Mouse (Mus musculus) heart, embryonic 11.5 days (tissue): ENCODE measurements around the gene Entpd5. TPM values are rescaled to one million over a fixed set of nuclear protein-coding genes. Genes with fewer than 3 reads are reported as not detected.
A peak's percentile ranks its signal among the peaks of the same experiment; 100 is the strongest.

Experiments
- ATAC-seq: fragments of 200-750 bp; cut with Nextera tagmentation; replicated peaks from 2 replicates; pipeline ENCODE4 v1.8.0; 2017; ENCODE audit warnings: moderate library complexity; ENCODE audit not compliant: insufficient number of reproducible peaks, low FRiP score, low TSS enrichment
- H3K27ac ChIP-seq: fragments of 300-500 bp; sonication (generic); 2 replicates; pipeline ENCODE4 v1.5.1; 2014; ENCODE audit warnings: mild to moderate bottlenecking, low read depth, low read length
- H3K27me3 ChIP-seq: fragments of 300-500 bp; sonication (generic); 2 replicates; pipeline ENCODE4 v1.6.1; 2014; ENCODE audit warnings: mild to moderate bottlenecking, low read length, mixed read lengths; ENCODE audit not compliant: control insufficient read depth, insufficient read depth
- H3K36me3 ChIP-seq: fragments of 300-500 bp; sonication (generic); 2 replicates; pipeline ENCODE4 v1.6.1; 2014; ENCODE audit warnings: mild to moderate bottlenecking, low read length, moderate library complexity, mixed read lengths; ENCODE audit not compliant: control insufficient read depth, insufficient read depth
- H3K4me1 ChIP-seq: fragments of 300-500 bp; sonication (generic); 2 replicates; pipeline ENCODE4 v1.6.1; 2014; ENCODE audit warnings: low read length; ENCODE audit not compliant: control insufficient read depth, insufficient read depth
- H3K4me2 ChIP-seq: fragments of 300-500 bp; sonication (generic); 2 replicates; pipeline ENCODE4 v1.6.1; 2014; ENCODE audit warnings: mild to moderate bottlenecking, moderate library complexity
- H3K4me3 ChIP-seq: fragments of 300-500 bp; sonication (generic); 2 replicates; pipeline ENCODE4 v1.5.1; 2014; ENCODE audit warnings: low read depth, low read length
- H3K9ac ChIP-seq: fragments of 300-500 bp; sonication (generic); 2 replicates; pipeline ENCODE4 v1.6.1; 2014; ENCODE audit warnings: mild to moderate bottlenecking, low read depth, low read length, moderate library complexity
- H3K9me3 ChIP-seq: fragments of 300-500 bp; sonication (generic); replicated peaks from 2 replicates; pipeline ENCODE4 v1.6.1; 2016; ENCODE audit warnings: low read length; ENCODE audit not compliant: control insufficient read depth
- WGBS: fragments of 180-500 bp; shearing (Covaris S2); extraction: QIAGEN DNeasy Blood & Tissue Kit; methylation state at CpG from one replicate; pipeline ENCODE4 v1.1.7; 2014; ENCODE audit not compliant: insufficient replicate concordance; 5-methylcytosine and 5-hydroxymethylcytosine counted together
- polyA plus RNA-seq: library from polyadenylated mRNA; unstranded; fragments of >200 nt; fragmentation: Nextera tagmentation; extraction: Ambion mirVana; gene quantifications from 2 replicates; pipeline ENCODE4 v1.2.1, GENCODE M21; 2014

Gene Entpd5
- polyA plus RNA-seq, 1 experiment from 2014 or later = 26.9 TPM

DNA sequence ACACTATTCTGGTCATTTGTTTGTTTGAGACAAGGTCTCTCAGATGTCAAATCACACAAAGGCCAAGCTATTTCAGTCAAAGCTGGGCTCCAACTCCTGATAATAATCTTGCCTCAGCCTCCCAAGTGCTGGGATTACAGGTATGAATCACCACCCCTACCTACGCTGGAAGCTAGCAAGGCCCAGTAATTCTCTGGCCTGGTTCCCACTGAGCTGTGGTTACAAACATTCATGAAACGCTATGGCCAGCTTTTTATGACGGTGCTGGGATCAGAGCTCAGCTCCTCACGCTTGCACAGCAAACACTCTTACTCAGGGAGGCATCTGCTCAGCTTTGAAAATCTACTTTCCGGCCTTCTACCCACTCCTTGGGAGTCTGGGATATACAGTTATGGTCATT lies 15.0 kb downstream of the Entpd5 start:
- ATAC-seq = no peak
- no peak overlapping the region for H3K27ac ChIP-seq
- no peaks in the 10 kb centered on the region for H3K9me3 ChIP-seq
- WGBS = 87% methylated on average over 5 of the region's 5 CpGs
- H3K4me2 ChIP-seq = no peak overlapping the region
- H3K4me3 ChIP-seq = no peak overlapping the region
- H3K27me3 ChIP-seq = no peaks in the 10 kb centered on the region
- H3K4me1 ChIP-seq = no peaks in the 10 kb centered on the region; the same call in 1 of the 2 replicates
- no peaks in the 10 kb centered on the region; the same call in 1 of the 2 replicates for H3K36me3 ChIP-seq
- no peak overlapping the region for H3K9ac ChIP-seq

DNA sequence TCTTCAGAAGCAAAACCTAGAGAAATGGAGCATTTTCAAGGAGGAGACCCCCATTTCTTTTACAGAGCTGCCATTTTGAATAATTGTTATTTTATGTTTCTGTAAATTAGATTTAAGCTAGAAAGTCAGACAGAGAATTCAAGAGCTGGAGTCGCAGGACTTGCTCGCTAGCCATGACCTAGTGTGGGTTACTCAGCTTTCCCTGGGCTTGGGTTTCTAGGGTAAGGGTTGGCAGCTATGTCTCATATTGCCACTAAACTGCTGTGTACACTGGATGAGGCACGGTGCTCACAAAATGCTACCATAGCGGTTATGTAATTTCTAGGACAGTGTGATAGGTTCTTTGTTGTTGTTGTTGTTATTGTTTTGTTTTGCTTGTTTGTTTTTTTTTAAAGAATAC lies 16.1 kb downstream of the Entpd5 start:
- Histone ChIP-seq H3K4me3 (no peak overlapping the region), H3K4me1 (no peaks in the 10 kb centered on the region; the same call in 1 of the 2 replicates), H3K9me3 (no peaks in the 10 kb centered on the region), H3K4me2 (no peak overlapping the region), H3K9ac (no peak overlapping the region), H3K27me3 (no peaks in the 10 kb centered on the region), H3K27ac (no peak overlapping the region), H3K36me3 (no peaks in the 10 kb centered on the region; the same call in 1 of the 2 replicates)
- 90% methylated on average over 4 of the region's 4 CpGs for WGBS
- ATAC-seq = no peak

DNA sequence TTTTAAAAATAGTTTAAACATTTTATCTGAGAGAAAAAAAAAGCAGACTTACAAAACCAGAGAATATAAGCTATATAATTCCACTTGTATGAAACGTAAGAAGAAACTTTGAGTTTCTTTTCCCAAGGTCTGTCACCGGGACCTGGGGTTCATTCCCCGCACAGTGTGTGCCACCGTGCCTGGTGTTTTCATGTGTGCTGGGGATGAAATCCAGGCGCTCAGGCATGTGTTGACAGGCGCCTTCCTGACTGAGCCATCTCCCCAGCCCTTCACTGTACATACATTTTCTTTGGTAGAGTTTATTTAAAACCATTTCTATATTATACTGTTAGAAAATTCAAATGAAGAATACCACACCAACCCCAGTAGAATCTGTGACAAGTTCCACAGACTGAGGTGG lies 18.5 kb downstream of the Entpd5 start:
- 33% methylated on average over 6 of the region's 6 CpGs for WGBS
- ATAC-seq = no peak

DNA sequence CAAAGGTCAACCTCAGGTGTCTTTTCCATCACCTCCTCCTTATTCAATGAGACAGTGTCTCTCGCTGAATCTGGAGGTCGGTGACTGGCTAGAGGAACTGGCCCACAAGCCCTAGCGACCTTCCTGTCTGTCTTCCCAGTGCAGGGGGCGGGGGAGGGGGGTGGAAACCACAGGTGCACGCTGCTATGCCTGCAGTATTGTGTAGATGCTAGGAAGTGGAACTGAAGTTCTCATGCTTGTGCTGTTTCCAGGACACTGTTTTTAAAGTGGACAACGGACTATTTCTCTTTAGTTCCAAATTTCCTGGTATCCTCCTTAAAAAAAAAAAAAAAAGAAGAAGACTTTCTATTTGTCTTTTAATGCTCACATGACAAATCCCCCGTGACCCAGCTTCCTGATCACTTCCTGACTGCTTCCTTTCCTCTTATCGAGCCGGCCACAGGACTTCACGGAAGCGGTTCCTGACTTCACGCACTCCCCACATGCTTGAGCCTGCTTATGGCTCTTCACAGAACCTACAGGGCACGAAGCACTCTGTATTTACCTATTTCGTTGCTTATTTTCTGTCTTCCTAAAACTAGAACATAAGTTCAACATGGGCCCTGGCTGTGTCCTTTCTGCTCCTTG lies 19.9 kb downstream of the Entpd5 start:
- H3K36me3 ChIP-seq = no peaks in the 10 kb centered on the region
- H3K27me3 ChIP-seq = no peaks in the 10 kb centered on the region
- no peak overlapping the region for H3K4me2 ChIP-seq
- peaks cover 16% of the 10 kb centered on the region for H3K4me1 ChIP-seq
- ATAC-seq = no peak
- no peaks in the 10 kb centered on the region for H3K9me3 ChIP-seq
- WGBS = 61% methylated on average over 14 of the region's 14 CpGs
- no peak overlapping the region for H3K27ac ChIP-seq
- H3K4me3 ChIP-seq = no peak overlapping the region
- H3K9ac ChIP-seq = no peak overlapping the region

More for the DNA sequence above, 18.5 kb downstream of the Entpd5 start:
- Histone ChIP-seq H3K36me3 (no peaks in the 10 kb centered on the region), H3K27me3 (no peaks in the 10 kb centered on the region), H3K4me2 (no peak overlapping the region), H3K4me1 (peaks cover 5% of the 10 kb centered on the region), H3K9me3 (no peaks in the 10 kb centered on the region), H3K9ac (no peak overlapping the region), H3K27ac (peak overlapping the region; percentile 41; the same call in 1 of the 2 replicates), H3K4me3 (no peak overlapping the region)

DNA sequence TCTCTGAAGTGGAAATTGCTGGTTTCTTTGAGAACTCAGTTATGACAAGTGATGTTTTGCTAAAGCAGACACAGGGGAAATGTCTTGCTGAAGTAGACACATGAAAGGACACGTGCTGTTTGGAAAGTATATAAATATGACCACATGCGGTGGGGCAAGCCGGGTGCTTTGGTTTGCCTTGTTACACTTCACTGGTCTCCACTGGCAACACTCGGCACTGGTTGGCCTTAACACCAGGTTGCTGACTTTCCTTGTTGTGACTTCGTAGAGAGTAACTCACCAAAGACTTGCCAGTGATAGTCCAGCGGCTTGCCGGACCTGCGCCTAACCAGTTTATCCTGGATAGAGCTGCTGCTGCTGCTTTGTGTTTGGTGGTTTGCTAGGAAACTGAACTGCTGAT lies 20.7 kb downstream of the Entpd5 start:
- Histone ChIP-seq H3K27me3 (no peaks in the 10 kb centered on the region), H3K4me2 (no peak overlapping the region), H3K4me1 (peaks cover 16% of the 10 kb centered on the region), H3K9ac (no peak overlapping the region), H3K27ac (no peak overlapping the region), H3K36me3 (no peaks in the 10 kb centered on the region), H3K4me3 (no peak overlapping the region), H3K9me3 (no peaks in the 10 kb centered on the region)
- no peak for ATAC-seq
- WGBS = 89% methylated on average over 8 of the region's 8 CpGs

DNA sequence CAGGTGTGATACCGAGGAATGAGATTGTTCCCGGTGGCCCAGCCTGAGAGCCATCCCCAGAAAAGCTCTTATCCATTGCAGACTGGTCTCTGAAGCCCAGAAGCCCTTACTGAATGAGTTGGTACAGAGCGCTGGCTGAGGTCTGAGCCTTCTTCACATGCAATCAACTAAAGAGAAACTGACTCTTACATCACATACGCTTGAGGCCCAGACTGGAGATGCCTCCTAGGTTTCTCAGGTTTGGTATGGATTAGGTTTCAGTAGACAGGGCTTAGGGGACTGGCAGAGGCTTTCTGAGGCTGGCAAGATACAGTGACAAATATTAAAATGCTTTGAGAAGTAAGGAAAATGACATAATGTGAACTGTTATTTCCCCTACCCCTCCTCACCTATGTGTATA lies 23.4 kb downstream of the Entpd5 start:
- H3K9ac ChIP-seq = 0 out of 2 replicates have a peak overlapping the region, but pooled peaks have one; percentile 22
- WGBS = 85% methylated on average over 4 of the region's 4 CpGs
- H3K36me3 ChIP-seq = no peaks in the 10 kb centered on the region
- peak overlapping the region; percentile 77 for H3K27ac ChIP-seq
- H3K27me3 ChIP-seq = no peaks in the 10 kb centered on the region
- H3K9me3 ChIP-seq = no peaks in the 10 kb centered on the region
- peaks cover 19% of the 10 kb centered on the region for H3K4me1 ChIP-seq
- no peak overlapping the region for H3K4me2 ChIP-seq
- ATAC-seq = no peak
- H3K4me3 ChIP-seq = no peak overlapping the region

DNA sequence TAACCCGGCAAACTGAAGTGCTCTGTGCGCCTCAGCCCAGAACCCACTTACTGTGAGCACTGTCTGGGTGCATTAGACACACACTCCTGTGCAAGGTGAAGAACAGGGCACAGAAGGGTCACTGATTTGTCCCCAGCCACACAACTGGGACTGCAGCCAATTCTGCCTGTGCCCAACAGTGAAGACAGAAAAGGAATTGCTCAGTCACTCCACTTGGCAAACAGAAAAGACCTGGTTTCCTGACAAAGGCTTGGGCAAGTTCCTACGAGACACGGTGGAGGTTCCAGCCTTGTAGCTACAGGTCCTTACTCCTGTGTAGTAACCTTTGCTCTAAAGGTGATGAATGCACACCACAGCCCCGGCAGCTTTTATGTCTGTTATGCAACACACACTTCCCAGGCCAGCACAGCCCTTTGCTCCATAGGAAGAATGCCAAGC lies 24.2 kb downstream of the Entpd5 start:
- no peak for ATAC-seq
- Histone ChIP-seq H3K4me1 (peaks cover 19% of the 10 kb centered on the region), H3K4me3 (no peak overlapping the region), H3K27ac (peak overlapping the region; percentile 77), H3K9ac (no peak overlapping the region), H3K9me3 (no peaks in the 10 kb centered on the region), H3K27me3 (no peaks in the 10 kb centered on the region), H3K4me2 (peak overlapping the region; percentile 4; the same call in 1 of the 2 replicates), H3K36me3 (no peaks in the 10 kb centered on the region)
- 37% methylated on average over 5 of the region's 5 CpGs for WGBS

DNA sequence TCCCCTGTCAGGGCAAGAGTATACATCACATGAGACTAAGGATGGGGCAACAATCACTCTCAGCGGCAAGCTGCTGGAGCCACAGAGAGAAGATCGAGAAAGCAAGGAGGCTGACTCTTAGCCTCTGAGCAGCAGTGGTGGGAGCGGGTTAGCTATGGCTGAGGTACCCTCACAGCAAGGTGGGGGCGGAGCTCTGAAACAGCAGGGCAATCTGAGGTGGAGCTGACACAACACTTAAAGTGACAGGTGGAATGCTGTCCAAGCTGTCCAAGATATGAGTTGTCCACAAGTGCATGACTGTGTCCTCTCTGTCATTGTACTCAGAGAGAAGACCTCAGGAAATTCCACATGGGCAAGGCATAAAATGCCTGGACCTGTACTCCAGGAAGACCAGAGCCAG lies 26.5 kb downstream of the Entpd5 start:
- WGBS = 55% methylated on average over 4 of the region's 4 CpGs
- no peaks in the 10 kb centered on the region for H3K27me3 ChIP-seq
- peaks cover 19% of the 10 kb centered on the region for H3K4me1 ChIP-seq
- peak; percentile 83 for ATAC-seq
- H3K27ac ChIP-seq = peak overlapping the region; percentile 81
- H3K4me3 ChIP-seq = peak overlapping the region; percentile 23
- H3K4me2 ChIP-seq = peak overlapping the region; percentile 34
- no peaks in the 10 kb centered on the region for H3K36me3 ChIP-seq
- no peaks in the 10 kb centered on the region for H3K9me3 ChIP-seq
- no peak overlapping the region; the same call in 1 of the 2 replicates for H3K9ac ChIP-seq
